ENCODE assay signal across 7 mouse cellular contexts in genomic region chr4:133005233-133005632, GRCm38 (mm10). TPM values are rescaled to one million over a fixed set of nuclear protein-coding genes. Genes with fewer than 3 reads are reported as not detected.
DNase-seq lines count a peak whose midpoint lies in the region; ATAC-seq and TF ChIP-seq lines count a peak whose summit lies in the region.

No protein-coding gene starts in this region.

- DNase-seq in A20 (ENCODE audit: low read depth, low spot score): peak; percentile 71
- peak; percentile 75 for DNase-seq in CH12.LX (ENCODE audit: extremely low read depth)
- peak; percentile 72 for DNase-seq in c-Kit-positive CD71-negative TER-119-negative erythroid progenitor cells, embryonic 14.5 days (ENCODE audit: low read depth)
- peak; percentile 95 for DNase-seq in lung, embryonic 14.5 days
- peak; percentile 50 for DNase-seq in right cerebral cortex, postnatal 25 days

- H3K4me1 ChIP-seq in CH12.LX (ENCODE audit: control insufficient read depth in 1 of 2, insufficient read depth in 2 of 2): peaks cover 0 to 3% of the 10 kb centered on the region in 2 experiments; a peak in 2 of 4 replicates
- peaks cover 16% of the 10 kb centered on the region for H3K4me1 ChIP-seq in forebrain, embryonic 12.5 days
- no peaks in the 10 kb centered on the region; the same call in 1 of the 2 replicates for H3K4me1 ChIP-seq in intestine, postnatal 0 days (replicated peaks; ENCODE audit: control insufficient read depth, insufficient read depth, low read length)
- no peaks in the 10 kb centered on the region; the same call in 1 of the 2 replicates for H3K4me1 ChIP-seq in lung, embryonic 14.5 days (ENCODE audit: insufficient read depth)

- no peak; the same call in none of the 2 replicates for TF ChIP-seq RAD21 in CH12.LX (IDR thresholded peaks at IDR 0.05; ENCODE audit: low read depth, low read length)

- no peaks in the 10 kb centered on the region for H3K79me2 ChIP-seq in CH12.LX (replicated peaks; ENCODE audit: control insufficient read depth, extremely low read depth, insufficient read depth, poor library complexity, severe bottlenecking)

- whole genome bisulfite sequencing in forebrain, embryonic 12.5 days: 6% methylated on average over 3 of the region's 3 CpGs
- 5% methylated on average over 3 of the region's 3 CpGs for WGBS in intestine, postnatal 0 days
- WGBS in lung, embryonic 14.5 days: 4% methylated on average over 3 of the region's 3 CpGs

- dilution Hi-C loops in CH12.LX (cut with MboI; ENCODE audit: extremely low pct_ligation_motif_present, extremely low pct_unique_long_range_greater_than_20kb, low sequenced_read_pairs): no loop called here

- TF ChIP-seq POLR2A in CH12.LX (IDR thresholded peaks at IDR 0.05; ENCODE audit: low read depth, low read length): no peak

- peak; percentile 57; the same call in 1 of the 2 replicates for ATAC-seq in forebrain, embryonic 12.5 days (ENCODE audit: low FRiP score)
- ATAC-seq in intestine, postnatal 0 days: peak; percentile 23; the same call in 1 of the 2 replicates
- ATAC-seq in lung, embryonic 14.5 days (ENCODE audit: insufficient read depth): peak; percentile 38; the same call in 1 of the 2 replicates

- H3K27ac ChIP-seq in CH12.LX (ENCODE audit: insufficient read depth, low read depth): no peak overlapping the region
- no peak overlapping the region for H3K27ac ChIP-seq in forebrain, embryonic 12.5 days
- no peak overlapping the region for H3K27ac ChIP-seq in intestine, postnatal 0 days (ENCODE audit: low read depth, low read length)
- H3K27ac ChIP-seq in lung, embryonic 14.5 days (ENCODE audit: low read depth): no peak overlapping the region

- peaks cover 9% of the 10 kb centered on the region for H3K27me3 ChIP-seq in CH12.LX (replicated peaks)
- H3K27me3 ChIP-seq in forebrain, embryonic 12.5 days: peaks cover 10% of the 10 kb centered on the region
- no peaks in the 10 kb centered on the region for H3K27me3 ChIP-seq in intestine, postnatal 0 days (replicated peaks; ENCODE audit: control insufficient read depth, insufficient read depth, low read length)
- peaks cover 9% of the 10 kb centered on the region for H3K27me3 ChIP-seq in lung, embryonic 14.5 days (ENCODE audit: insufficient read depth, low read length)

- H3K9me3 ChIP-seq in CH12.LX (replicated peaks; ENCODE audit: low read length): no peaks in the 10 kb centered on the region
- H3K9me3 ChIP-seq in forebrain, embryonic 12.5 days: no peaks in the 10 kb centered on the region
- no peaks in the 10 kb centered on the region for H3K9me3 ChIP-seq in intestine, postnatal 0 days (ENCODE audit: control insufficient read depth)
- H3K9me3 ChIP-seq in lung, embryonic 14.5 days (ENCODE audit: low read depth, low read length): no peaks in the 10 kb centered on the region

- no peaks in the 10 kb centered on the region for H3K36me3 ChIP-seq in CH12.LX (replicated peaks in 1 of 2; ENCODE audit: control insufficient read depth in 1 of 2, insufficient read depth in 1 of 2, low read length in 1 of 2)
- no peaks in the 10 kb centered on the region for H3K36me3 ChIP-seq in forebrain, embryonic 12.5 days (replicated peaks)
- H3K36me3 ChIP-seq in intestine, postnatal 0 days (ENCODE audit: control insufficient read depth, insufficient read depth): no peaks in the 10 kb centered on the region
- H3K36me3 ChIP-seq in lung, embryonic 14.5 days (ENCODE audit: insufficient read depth): no peaks in the 10 kb centered on the region

- TF ChIP-seq EP300 in CH12.LX (IDR thresholded peaks at IDR 0.05; ENCODE audit: low read length): no peak

- no peak overlapping the region for H3K4me2 ChIP-seq in CH12.LX (ENCODE audit: insufficient read depth, low read depth, poor library complexity, severe bottlenecking)
- no peak overlapping the region for H3K4me2 ChIP-seq in forebrain, embryonic 12.5 days
- H3K4me2 ChIP-seq in intestine, postnatal 0 days (replicated peaks; ENCODE audit: low read depth): no peak overlapping the region
- no peak overlapping the region for H3K4me2 ChIP-seq in lung, embryonic 14.5 days

- peak; percentile 96 to 98 for TF ChIP-seq CTCF in CH12.LX (conservative IDR thresholded peaks at IDR 0.05 in 1 of 2, IDR thresholded peaks at IDR 0.05 in 1 of 2; ENCODE audit: low read depth in 2 of 2, low read length in 2 of 2)
- peak; percentile 100 for TF ChIP-seq CTCF in intestine, postnatal 0 days (IDR thresholded peaks at IDR 0.05; ENCODE audit: low read depth)
- peak; percentile 100 for TF ChIP-seq CTCF in lung, embryonic 14.5 days (IDR thresholded peaks at IDR 0.05; ENCODE audit: low read depth)

- in situ Hi-C loops in CH12.LX (cut with MboI; ENCODE audit: low pct_ligation_motif_present, low pct_unique_long_range_greater_than_20kb, low sequenced_read_pairs): loop anchor here (10.0 kb wide), 1 partner anchor 300 kb away; no protein-coding TSS in a partner anchor

- no peak overlapping the region for H3K9ac ChIP-seq in CH12.LX (ENCODE audit: insufficient read depth, low read depth)
- H3K9ac ChIP-seq in forebrain, embryonic 12.5 days: no peak overlapping the region
- no peak overlapping the region for H3K9ac ChIP-seq in intestine, postnatal 0 days (ENCODE audit: low read depth, low read length)
- H3K9ac ChIP-seq in lung, embryonic 14.5 days: no peak overlapping the region

- H3K4me3 ChIP-seq in CH12.LX (replicated peaks in 1 of 3; ENCODE audit: low read depth in 2 of 3, low read length in 2 of 3, poor library complexity in 1 of 3): no peak overlapping the region
- no peak overlapping the region for H3K4me3 ChIP-seq in forebrain, embryonic 12.5 days (replicated peaks)
- no peak overlapping the region for H3K4me3 ChIP-seq in intestine, postnatal 0 days (ENCODE audit: low read depth, low read length)
- H3K4me3 ChIP-seq in lung, embryonic 14.5 days (ENCODE audit: low read depth, low read length): no peak overlapping the region

TF ChIP-seq in CH12.LX, 34 proteins besides CTCF, POLR2A, EP300 and RAD21 (continues in another document):
- TF ChIP-seq RCOR1 (conservative IDR thresholded peaks at IDR 0.05; ENCODE audit: low read depth, low read length): no peak
- TF ChIP-seq KAT2A (IDR thresholded peaks at IDR 0.05; ENCODE audit: insufficient replicate concordance, low read length): no peak
- TF ChIP-seq ELF1 (IDR thresholded peaks at IDR 0.05; ENCODE audit: low read depth, low read length): peak; percentile 22; the same call in 1 of the 2 replicates
- no peak for TF ChIP-seq MAZ (IDR thresholded peaks at IDR 0.05; ENCODE audit: low read depth, low read length)
- no peak for TF ChIP-seq ZNF384 (IDR thresholded peaks at IDR 0.05; ENCODE audit: low read depth, low read length)
- TF ChIP-seq MYC (IDR thresholded peaks at IDR 0.05; ENCODE audit: low read depth, low read length): no peak
- TF ChIP-seq NRF1 (IDR thresholded peaks at IDR 0.05; ENCODE audit: low read depth, low read length): no peak
- no peak for TF ChIP-seq MAX (IDR thresholded peaks at IDR 0.05; ENCODE audit: low read length)
- TF ChIP-seq ETS1 (conservative IDR thresholded peaks at IDR 0.05; ENCODE audit: low read depth, low read length): no peak
- no peak for TF ChIP-seq TCF12 (IDR thresholded peaks at IDR 0.05; ENCODE audit: low read depth, low read length)
- no peak for TF ChIP-seq HCFC1 (IDR thresholded peaks at IDR 0.05; ENCODE audit: low read depth, low read length)
- TF ChIP-seq MAFK (IDR thresholded peaks at IDR 0.05; ENCODE audit: insufficient replicate concordance, low read length): no peak
- TF ChIP-seq JUND (conservative IDR thresholded peaks at IDR 0.05; ENCODE audit: low read depth, low read length): no peak
- no peak for TF ChIP-seq SIN3A (IDR thresholded peaks at IDR 0.05; ENCODE audit: low read length)
- TF ChIP-seq CHD1 (IDR thresholded peaks at IDR 0.05; ENCODE audit: low read depth, low read length): no peak
- no peak for TF ChIP-seq ZKSCAN1 (IDR thresholded peaks at IDR 0.05; ENCODE audit: borderline replicate concordance, low read depth, low read length)
- TF ChIP-seq ZMIZ1 (IDR thresholded peaks at IDR 0.05; ENCODE audit: low read depth, low read length): no peak
- no peak for TF ChIP-seq USF1 (IDR thresholded peaks at IDR 0.05; ENCODE audit: low read depth, low read length)
- TF ChIP-seq NELFE (IDR thresholded peaks at IDR 0.05; ENCODE audit: low read depth, low read length): peak; percentile 14; the same call in 1 of the 2 replicates
- no peak for TF ChIP-seq E2F4 (IDR thresholded peaks at IDR 0.05; ENCODE audit: insufficient replicate concordance, low read depth, low read length)
- no peak for TF ChIP-seq GABPA (IDR thresholded peaks at IDR 0.05; ENCODE audit: insufficient replicate concordance, low read depth, low read length)
- no peak for TF ChIP-seq UBTF (IDR thresholded peaks at IDR 0.05; ENCODE audit: low read depth, low read length)
- peak; percentile 95 for TF ChIP-seq ZC3H11A (IDR thresholded peaks at IDR 0.05; ENCODE audit: low read depth, low read length)
- 0 out of 2 replicates have a peak, but pooled peaks have one; percentile 36 for TF ChIP-seq IRF4 (IDR thresholded peaks at IDR 0.05; ENCODE audit: low read depth, low read length)
- no peak for TF ChIP-seq MXI1 (IDR thresholded peaks at IDR 0.05; ENCODE audit: low read depth, low read length)
- peak; percentile 41; the same call in 1 of the 2 replicates for TF ChIP-seq MEF2A (IDR thresholded peaks at IDR 0.05; ENCODE audit: borderline replicate concordance, low read depth, low read length)
- TF ChIP-seq SMC3 (IDR thresholded peaks at IDR 0.05; ENCODE audit: low read depth, low read length): peak; percentile 100
- no peak for TF ChIP-seq POLR2AphosphoS2 (IDR thresholded peaks at IDR 0.05; ENCODE audit: low read depth, low read length)
- no peak for TF ChIP-seq TBP (conservative IDR thresholded peaks at IDR 0.05; ENCODE audit: low read depth, low read length)

RNA-seq across cellular contexts. Expression of gene Ahdc1, which starts 5.8 kb away (rescaled TPM):
- 7.8 and 8.4 TPM in 2 replicates for total RNA-seq in CH12.LX (2012; rRNA removed)
- 1.0 and 1.6 TPM in 2 replicates for total RNA-seq in CH12.LX (2014; rRNA removed)
- polyA plus RNA-seq in CH12.LX (2012; ENCODE audit: insufficient read length, low read depth): 16.1 and 19.9 TPM in 2 replicates
- polyA plus RNA-seq in forebrain, embryonic 12.5 days (2016; fragmentation: Nextera tagmentation; extraction: Ambion mirVana): 7.2 and 8.1 TPM in 2 replicates
- 2.4 and 3.1 TPM in 2 replicates for polyA plus RNA-seq in intestine, postnatal 0 days (2015; fragmentation: Nextera tagmentation; extraction: Ambion mirVana)
- 10.2 and 10.5 TPM in 2 replicates for polyA plus RNA-seq in lung, embryonic 14.5 days (2014; fragmentation: Nextera tagmentation; extraction: Ambion mirVana)

RNA-seq across cellular contexts. Expression of gene Fgr, which starts 31.3 kb away (rescaled TPM):
- total RNA-seq in CH12.LX (2012; rRNA removed): 0.04 TPM in 2 replicates
- total RNA-seq in CH12.LX (2014; rRNA removed): 0.13 and 0.23 TPM in 2 replicates
- polyA plus RNA-seq in CH12.LX (2012; ENCODE audit: insufficient read length, low read depth): 0.24 and 0.70 TPM in 2 replicates
- 0.12 and 0.20 TPM in 2 replicates for polyA plus RNA-seq in forebrain, embryonic 12.5 days (2016; fragmentation: Nextera tagmentation; extraction: Ambion mirVana)
- polyA plus RNA-seq in intestine, postnatal 0 days (2015; fragmentation: Nextera tagmentation; extraction: Ambion mirVana): 2.0 and 2.4 TPM in 2 replicates
- 0.46 and 0.66 TPM in 2 replicates for polyA plus RNA-seq in lung, embryonic 14.5 days (2014; fragmentation: Nextera tagmentation; extraction: Ambion mirVana)
